Mouse (Mus musculus) testis, postnatal 10 days (tissue): ENCODE measurements around the gene Atp8a2.
"Not testable (repeated sequence)": the region's sequence is repeated elsewhere in the genome, so short reads cannot be mapped to it uniquely, and the experiment has no call there.

Experiments
- DNase-seq: peaks from one replicate; pipeline ENCODE4 v3.0.0; 2021; ENCODE audit warnings: low spot score

The Atp8a2 gene

GRCm38 (mm10) chr14:59783348-59784341, 413.3 kb downstream of the Atp8a2 start:
- DNase-seq, result no peak

GRCm38 (mm10) chr14:59780391-59780790, 416.6 kb downstream of the Atp8a2 start:
- no peak for DNase-seq

GRCm38 (mm10) chr14:59762227-59762626, 434.8 kb downstream of the Atp8a2 start:
- no peak for DNase-seq

DNA sequence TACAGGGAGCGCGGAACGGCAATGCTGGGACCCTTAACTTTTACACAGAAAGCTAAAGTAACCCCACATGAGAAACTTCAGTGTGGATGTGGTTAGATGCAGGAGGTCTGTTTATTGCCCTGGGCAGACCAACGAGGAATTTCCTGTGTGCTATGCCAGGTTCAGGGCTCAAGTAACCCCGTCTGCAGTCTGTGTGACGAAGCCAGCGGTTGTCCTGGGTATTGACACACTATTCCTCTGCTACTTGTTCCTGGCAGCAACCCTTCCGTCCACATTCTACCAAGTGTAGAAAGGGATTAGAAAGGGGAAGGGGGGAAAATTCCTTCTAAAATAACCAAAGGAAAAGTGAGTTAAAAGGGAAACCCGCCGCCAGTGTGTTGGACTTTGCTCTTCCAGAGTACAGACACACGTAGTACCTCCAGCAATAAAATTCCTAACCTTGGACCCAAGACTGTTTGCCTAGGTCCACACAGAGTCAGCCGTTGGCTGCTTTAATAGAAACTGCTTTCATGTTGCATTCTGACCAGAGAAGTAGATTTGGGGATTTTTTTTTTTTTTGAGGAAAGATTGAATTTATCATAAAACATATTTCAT, 437.0 kb downstream of the Atp8a2 start:
- no peak for DNase-seq

- DNase-seq, result no peak
Measured at GRCm38 (mm10) chr14:59759196-59759839, 437.7 kb downstream of the Atp8a2 start.

DNA sequence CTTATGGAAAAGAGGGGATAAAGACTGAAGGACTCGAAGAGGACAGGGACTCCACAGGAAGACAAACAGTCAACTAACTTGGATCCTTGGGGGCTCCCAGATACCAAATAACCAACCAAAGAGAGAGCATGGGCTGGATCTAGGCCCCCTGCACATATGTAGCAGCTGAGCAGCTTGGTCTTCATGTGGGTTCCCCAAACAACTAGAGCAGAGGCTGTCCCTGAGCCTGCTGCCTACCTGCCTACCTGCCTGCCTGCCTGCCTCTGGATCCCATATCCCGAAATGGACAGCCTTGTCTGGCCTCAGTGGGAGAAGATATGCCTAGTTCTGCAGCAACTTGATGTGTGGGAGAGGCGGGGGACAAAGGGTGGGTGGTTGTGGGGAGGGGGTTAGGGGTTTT, 444.6 kb downstream of the Atp8a2 start:
- DNase-seq, result no peak

DNA sequence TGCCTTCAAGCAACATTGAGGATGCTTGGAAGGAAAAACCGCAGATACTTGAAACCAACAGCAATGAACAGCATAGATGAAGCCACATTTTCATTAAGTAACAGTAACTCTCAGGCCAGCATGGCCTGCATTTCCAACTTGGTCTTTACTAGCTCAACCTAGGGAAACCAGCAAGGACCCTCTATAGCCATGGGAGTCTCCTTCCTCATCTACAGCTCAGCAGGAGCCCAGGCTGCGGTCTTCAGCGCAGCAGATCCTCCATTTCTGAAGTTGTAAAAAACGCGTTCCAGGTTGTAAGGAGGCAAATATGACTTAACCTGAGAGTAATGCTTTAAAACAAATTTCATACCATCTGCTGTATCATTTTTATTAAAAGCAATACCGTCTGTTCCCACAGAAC, 447.0 kb downstream of the Atp8a2 start:
- no peak for DNase-seq

- no peak for DNase-seq
Measured at GRCm38 (mm10) chr14:59745676-59746075, 451.3 kb downstream of the Atp8a2 start.

DNA sequence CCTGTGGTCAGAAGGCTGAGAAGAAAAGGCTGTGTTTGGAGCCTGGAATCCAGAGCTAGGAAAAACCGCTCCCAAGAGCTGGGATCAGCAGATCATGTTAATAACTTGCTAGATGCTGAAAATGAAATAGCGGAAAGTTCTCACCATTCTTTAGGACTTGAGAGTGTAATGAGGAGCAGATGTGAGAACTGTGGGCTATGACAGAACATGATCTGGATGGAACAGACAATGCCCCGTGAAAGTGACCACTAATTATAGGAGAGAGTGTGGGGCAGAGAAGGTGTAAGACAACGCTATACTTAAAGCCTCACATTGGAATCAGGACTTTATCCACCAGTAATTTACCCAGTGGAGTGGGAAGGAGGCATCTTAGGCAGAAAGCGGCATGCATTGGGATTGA, 455.2 kb downstream of the Atp8a2 start:
- no peak for DNase-seq

DNA sequence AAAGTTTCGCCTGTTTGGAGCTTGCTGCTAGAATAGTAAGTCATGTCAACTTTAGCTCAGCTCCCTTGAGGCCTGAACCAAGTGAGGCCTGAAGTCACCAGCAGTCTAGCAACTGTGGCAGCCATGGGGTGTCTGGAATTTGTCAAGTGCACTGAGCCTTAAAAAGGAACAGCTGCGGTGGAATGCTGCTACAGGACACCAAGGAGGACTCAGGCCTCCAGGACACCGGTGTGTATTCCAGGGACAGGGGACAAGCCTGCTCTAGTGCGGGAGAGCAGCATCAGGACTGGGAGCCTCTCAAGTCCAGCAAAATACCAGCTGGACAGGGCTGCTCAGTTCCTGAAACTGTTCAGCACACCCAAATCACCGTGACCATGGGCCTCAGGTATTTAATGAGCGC, 457.5 kb downstream of the Atp8a2 start:
- DNase-seq, result no peak

GRCm38 (mm10) chr14:59737734-59738294, 459.2 kb downstream of the Atp8a2 start:
- no peak for DNase-seq

DNA sequence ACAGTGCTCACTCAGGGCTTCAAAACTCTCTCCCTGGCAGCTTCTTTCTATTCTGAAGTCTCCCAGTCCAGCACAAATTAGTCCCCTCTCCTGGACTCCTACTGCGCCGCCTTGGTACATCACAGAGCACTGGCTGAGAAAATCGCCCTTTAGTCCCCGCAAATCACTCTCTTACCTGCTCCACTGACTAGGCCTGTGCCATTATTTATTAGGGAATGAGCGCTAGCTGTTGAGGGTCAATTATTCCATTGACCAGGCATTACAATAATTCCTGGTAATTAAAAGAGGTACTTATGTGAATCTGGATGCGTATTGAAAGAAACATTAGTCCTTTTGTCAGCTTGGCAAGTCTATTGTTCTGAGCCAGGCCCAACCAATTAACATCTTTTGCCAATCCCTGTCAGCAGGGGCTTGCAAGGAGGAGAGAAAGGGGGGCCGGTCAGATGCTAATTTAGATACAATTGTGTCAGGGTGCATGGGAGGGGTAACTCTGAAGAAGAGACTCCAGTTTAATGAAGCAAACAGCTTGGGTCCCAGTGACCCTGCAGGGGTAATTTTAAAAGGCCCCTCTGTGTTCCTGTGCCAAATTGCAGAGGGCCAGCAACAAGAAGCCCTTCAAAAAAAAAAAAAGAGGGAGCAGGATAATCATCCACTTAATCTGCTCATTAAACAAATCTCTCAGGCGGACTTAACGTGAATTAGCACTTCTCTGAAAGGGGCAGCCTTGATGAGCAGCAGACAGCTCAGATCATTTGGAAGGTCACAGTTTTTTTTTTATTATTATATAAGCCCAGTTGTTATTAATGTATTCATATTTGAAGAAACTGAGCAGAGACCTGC, 459.9 kb downstream of the Atp8a2 start:
- DNase-seq, result no peak

DNA sequence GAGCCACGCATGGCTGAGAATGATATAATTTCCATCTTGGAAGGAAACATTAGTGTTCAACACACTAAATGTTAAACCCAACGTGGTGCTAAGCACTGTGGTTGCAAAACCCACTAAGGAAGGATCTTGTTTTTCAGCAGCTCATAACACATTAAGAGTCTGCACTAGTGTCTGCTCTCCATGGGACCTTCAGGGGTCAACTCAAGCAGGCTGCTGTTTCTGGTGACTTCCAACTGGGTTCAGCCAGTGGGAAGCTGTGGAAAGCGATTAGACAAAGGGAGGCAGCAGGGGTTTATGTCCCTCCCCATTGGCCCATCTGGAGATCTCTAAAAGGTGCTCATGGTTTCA, 467.0 kb downstream of the Atp8a2 start:
- DNase-seq, result no peak

DNA sequence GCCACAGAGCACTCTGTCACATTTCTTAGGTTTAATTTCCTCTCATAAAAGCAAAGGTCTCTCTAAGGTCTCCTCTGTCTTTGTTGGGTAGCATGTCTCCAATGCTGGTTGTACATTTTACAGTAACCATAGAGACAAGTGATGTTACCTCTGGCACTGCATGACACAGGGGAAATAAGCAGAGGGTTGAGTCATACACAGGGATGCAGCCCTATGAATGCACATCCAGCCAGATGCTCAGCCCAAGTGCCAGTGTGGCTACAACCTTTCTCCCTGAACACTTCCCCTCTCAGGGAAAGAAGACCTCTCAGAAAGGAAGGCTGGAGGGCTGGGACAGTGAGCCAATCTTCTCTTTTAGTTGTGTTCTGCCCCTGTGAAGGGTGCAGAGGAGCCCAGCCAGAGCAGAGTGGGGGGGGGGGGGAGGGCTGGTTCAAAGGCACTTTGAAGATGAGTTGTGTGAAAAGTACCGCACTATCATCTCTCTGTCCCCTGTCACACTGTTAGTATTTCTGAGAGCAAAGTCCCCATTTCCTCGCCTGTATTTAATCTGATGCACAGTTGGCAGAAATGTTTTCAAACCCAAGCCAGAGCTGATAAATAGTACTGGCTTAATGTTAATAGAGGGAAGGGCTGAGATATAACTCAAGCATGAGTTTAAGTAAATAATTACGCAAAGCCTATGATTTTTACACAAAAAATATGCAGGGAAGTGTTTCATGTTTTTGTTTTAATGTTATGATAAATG, 467.5 kb downstream of the Atp8a2 start:
- DNase-seq, result no peak

DNA sequence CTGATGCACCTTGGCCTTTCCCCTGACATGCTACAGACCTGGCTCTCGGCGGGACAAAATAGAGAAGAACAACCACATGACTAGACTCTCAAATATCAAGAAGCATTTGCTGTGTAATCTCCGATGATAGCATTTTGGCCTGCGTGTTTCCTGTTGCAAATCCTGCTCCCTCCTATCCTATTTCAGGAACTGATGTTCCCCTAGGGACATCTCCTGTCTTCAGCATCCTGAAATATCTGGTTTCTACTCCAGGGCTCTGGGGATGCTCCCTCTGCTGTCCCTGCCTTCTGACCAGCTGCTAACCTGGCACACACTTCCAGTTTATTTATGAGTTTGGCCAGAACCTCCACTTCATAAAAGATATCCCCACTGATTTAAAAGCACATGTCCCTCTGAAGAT, 470.0 kb downstream of the Atp8a2 start:
- no peak for DNase-seq

- no peak for DNase-seq
Measured at GRCm38 (mm10) chr14:59723163-59723562, 473.8 kb downstream of the Atp8a2 start.

- DNase-seq, result no peak
Measured at GRCm38 (mm10) chr14:59721957-59722356, 475.0 kb downstream of the Atp8a2 start.

DNA sequence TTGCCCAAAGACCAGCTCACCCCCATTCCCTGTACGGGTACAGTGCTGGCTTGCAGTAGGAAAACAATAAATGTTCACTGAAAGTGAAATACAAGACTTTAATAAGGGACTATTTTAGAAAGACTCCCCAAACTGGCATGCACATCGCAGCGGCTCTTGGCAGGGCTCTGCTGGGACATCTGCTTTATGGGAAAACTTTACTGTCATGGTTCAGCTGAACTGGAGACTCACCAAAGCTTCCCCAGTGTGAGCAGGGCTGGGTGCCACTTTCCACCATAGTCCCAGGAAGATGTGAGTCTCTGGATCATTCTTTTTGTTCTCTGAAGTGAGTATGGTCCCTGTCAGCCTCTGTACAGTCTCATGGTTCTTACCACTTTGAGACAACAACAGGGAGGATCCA, 475.6 kb downstream of the Atp8a2 start:
- no peak for DNase-seq

GRCm38 (mm10) chr14:59720386-59720785, 476.6 kb downstream of the Atp8a2 start:
- DNase-seq, result no peak

DNA sequence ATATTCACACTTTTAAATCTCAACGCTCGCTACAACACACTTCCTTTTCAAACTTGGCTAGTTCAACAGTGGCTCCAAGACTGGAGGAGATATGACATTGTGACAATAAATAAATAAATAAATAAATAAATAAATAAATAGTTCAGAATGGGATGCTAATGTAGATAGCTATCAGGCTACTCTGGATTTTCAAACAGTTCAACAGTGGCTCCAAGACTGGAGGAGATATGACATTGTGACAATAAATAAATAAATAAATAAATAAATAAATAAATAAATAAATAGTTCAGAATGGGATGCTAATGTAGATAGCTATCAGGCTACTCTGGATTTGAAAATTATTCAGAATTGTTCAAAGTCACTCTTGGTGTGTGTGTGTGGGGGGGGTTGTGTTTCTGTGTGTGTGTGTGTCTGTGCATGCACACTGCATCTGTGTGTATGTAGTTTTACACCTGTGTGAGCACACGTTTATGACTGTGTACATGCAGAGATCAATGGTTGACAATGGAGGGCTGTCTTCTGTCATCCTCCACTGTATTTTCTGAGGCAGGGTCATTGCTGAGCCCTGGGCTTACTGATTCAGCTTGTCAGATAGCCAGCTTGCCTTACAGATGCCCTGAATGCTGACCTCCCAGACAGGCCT, 480.4 kb downstream of the Atp8a2 start:
- DNase-seq, result not testable (repeated sequence)
